In the genomic region with DNA sequence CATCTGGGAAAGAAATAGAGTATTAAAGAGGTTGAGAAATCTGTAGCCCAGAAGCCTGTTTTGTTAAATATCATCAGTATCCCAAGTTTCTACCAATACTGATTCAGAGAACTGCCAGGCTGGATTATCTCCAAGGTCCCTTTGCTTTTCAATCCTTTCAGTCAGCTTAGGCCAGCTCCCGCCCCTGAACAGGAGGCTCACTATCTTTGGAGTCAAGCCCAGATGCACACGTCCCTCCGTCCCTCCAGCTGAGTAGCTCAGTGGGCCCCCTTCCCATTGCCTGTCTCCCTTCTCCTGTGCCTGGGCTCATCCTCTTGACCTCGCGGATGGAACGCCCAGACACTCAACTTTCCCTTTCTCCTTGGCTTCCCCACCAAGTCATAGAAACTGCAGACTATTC, we compare ENCODE assay signal across 23 mouse cellular contexts. TPM values are rescaled to one million over a fixed set of nuclear protein-coding genes. Genes with fewer than 3 reads are reported as not detected.
DNase-seq lines count a peak whose midpoint lies in the region; ATAC-seq and TF ChIP-seq lines count a peak whose summit lies in the region.
"Had no signal": no experiment of that assay in that cellular context is flagged by ENCODE, and none has a peak within 500 bp of the region (broad histone marks: within the 10 kb centered on the region; RNA-seq: fewer than 3 reads in every experiment).

No protein-coding gene starts in this region.

- peak; percentile 41 to 43 for DNase-seq in cerebellum, postnatal 14 days
- no peak for DNase-seq in cerebellum, adult 8-10 months
- peak; percentile 63 for DNase-seq in hindbrain, postnatal 0 days (ENCODE audit: low spot score)
- peak; percentile 50 for DNase-seq in midbrain, postnatal 0 days (ENCODE audit: low spot score)
- DNase-seq in midbrain, embryonic 11.5 days (ENCODE audit: low spot score, missing footprints) = no peak
- DNase-seq: adrenal gland, postnatal 10 days; cerebellum, adult 11-12 months; cerebellum, adult 9-10 months; gastrocnemius, adult 2 months; gastrocnemius, postnatal 14 days; heart, adult 11 months; heart, postnatal 14 days; heart, postnatal 4 days; kidney, adult 11 months had no signal

- ATAC-seq in hindbrain, postnatal 0 days = no peak
- no peak for ATAC-seq in hindbrain, embryonic 12.5 days (ENCODE audit: low FRiP score)
- ATAC-seq in midbrain, postnatal 0 days (ENCODE audit: low FRiP score) = no peak
- no peak for ATAC-seq in midbrain, embryonic 11.5 days (ENCODE audit: low FRiP score)
- no peak for ATAC-seq in heart, embryonic 12.5 days (ENCODE audit: insufficient number of reproducible peaks, low FRiP score)
- ATAC-seq: activated CD4-positive, CD25-positive, alpha-beta regulatory T cell, adult 4 months; CD4-positive, CD25-positive, alpha-beta regulatory T cell, adult 4 months had no signal

- H3K4me3 ChIP-seq in hindbrain, postnatal 0 days (ENCODE audit: low read length) = no peak overlapping the region
- no peak overlapping the region for H3K4me3 ChIP-seq in hindbrain, embryonic 12.5 days
- no peak overlapping the region for H3K4me3 ChIP-seq in midbrain, postnatal 0 days (ENCODE audit: low read depth, low read length)
- H3K4me3 ChIP-seq in midbrain, embryonic 11.5 days (ENCODE audit: low read depth, low read length) = no peak overlapping the region
- H3K4me3 ChIP-seq in heart, embryonic 12.5 days = no peak overlapping the region
- H3K4me3 ChIP-seq: forebrain, embryonic 10.5 days; forebrain, embryonic 15.5 days; gastrocnemius, adult 2 months; heart, embryonic 13.5 days; hindbrain, embryonic 15.5 days; intestine, embryonic 15.5 days had no signal

- H3K27me3 ChIP-seq in hindbrain, postnatal 0 days (ENCODE audit: insufficient read depth, low read length) = no peaks in the 10 kb centered on the region
- peaks cover 5% of the 10 kb centered on the region for H3K27me3 ChIP-seq in hindbrain, embryonic 12.5 days
- H3K27me3 ChIP-seq in midbrain, postnatal 0 days (ENCODE audit: insufficient read depth, low read length) = no peaks in the 10 kb centered on the region
- no peaks in the 10 kb centered on the region for H3K27me3 ChIP-seq in midbrain, embryonic 11.5 days (ENCODE audit: control insufficient read depth, insufficient read depth, low read length)
- H3K27me3 ChIP-seq in heart, embryonic 12.5 days (replicated peaks) = peaks cover 18% of the 10 kb centered on the region; the same call in 1 of the 2 replicates
- H3K27me3 ChIP-seq: forebrain, embryonic 15.5 days; hindbrain, embryonic 15.5 days; intestine, embryonic 15.5 days had no signal

- peaks cover 4% of the 10 kb centered on the region; the same call in 1 of the 2 replicates for H3K4me1 ChIP-seq in hindbrain, postnatal 0 days (ENCODE audit: insufficient read depth, low read length)
- H3K4me1 ChIP-seq in hindbrain, embryonic 12.5 days = no peaks in the 10 kb centered on the region
- H3K4me1 ChIP-seq in midbrain, postnatal 0 days (ENCODE audit: insufficient read depth, low read length) = peaks cover 3% of the 10 kb centered on the region; the same call in 1 of the 2 replicates
- H3K4me1 ChIP-seq in midbrain, embryonic 11.5 days (ENCODE audit: control insufficient read depth, insufficient read depth, low read length) = no peaks in the 10 kb centered on the region
- no peaks in the 10 kb centered on the region for H3K4me1 ChIP-seq in heart, embryonic 12.5 days (replicated peaks)

- no peak overlapping the region for H3K4me2 ChIP-seq in hindbrain, postnatal 0 days (ENCODE audit: low read depth, low read length)
- H3K4me2 ChIP-seq in hindbrain, embryonic 12.5 days (replicated peaks) = no peak overlapping the region
- no peak overlapping the region for H3K4me2 ChIP-seq in midbrain, postnatal 0 days (ENCODE audit: low read depth, low read length, poor library complexity, severe bottlenecking)
- no peak overlapping the region for H3K4me2 ChIP-seq in midbrain, embryonic 11.5 days
- H3K4me2 ChIP-seq in heart, embryonic 12.5 days = no peak overlapping the region
- H3K4me2 ChIP-seq: forebrain, embryonic 15.5 days; heart, embryonic 13.5 days; hindbrain, embryonic 15.5 days; intestine, embryonic 15.5 days had no signal

- TF ChIP-seq CTCF in hindbrain, postnatal 0 days (IDR thresholded peaks at IDR 0.05; ENCODE audit: low read depth) = no peak
- no peak for TF ChIP-seq CTCF in midbrain, postnatal 0 days (IDR thresholded peaks at IDR 0.05)

- H3K27ac ChIP-seq in hindbrain, postnatal 0 days = no peak overlapping the region
- H3K27ac ChIP-seq in hindbrain, embryonic 12.5 days = no peak overlapping the region
- H3K27ac ChIP-seq in midbrain, postnatal 0 days (ENCODE audit: low read depth, low read length) = no peak overlapping the region
- no peak overlapping the region for H3K27ac ChIP-seq in midbrain, embryonic 11.5 days (ENCODE audit: low read depth, low read length)
- no peak overlapping the region for H3K27ac ChIP-seq in heart, embryonic 12.5 days (ENCODE audit: poor library complexity, severe bottlenecking)
- H3K27ac ChIP-seq: forebrain, embryonic 10.5 days; forebrain, embryonic 15.5 days; gastrocnemius, adult 2 months; heart, embryonic 13.5 days; hindbrain, embryonic 15.5 days; intestine, embryonic 15.5 days had no signal

- H3K9ac ChIP-seq in hindbrain, postnatal 0 days (replicated peaks; ENCODE audit: low read length) = no peak overlapping the region
- no peak overlapping the region for H3K9ac ChIP-seq in hindbrain, embryonic 12.5 days
- no peak overlapping the region for H3K9ac ChIP-seq in midbrain, postnatal 0 days (replicated peaks; ENCODE audit: low read length, poor library complexity, severe bottlenecking)
- no peak overlapping the region for H3K9ac ChIP-seq in midbrain, embryonic 11.5 days (ENCODE audit: low read length)
- H3K9ac ChIP-seq in heart, embryonic 12.5 days = no peak overlapping the region
- H3K9ac ChIP-seq: forebrain, embryonic 15.5 days; heart, embryonic 13.5 days; hindbrain, embryonic 15.5 days; intestine, embryonic 15.5 days had no signal

- H3K9me3 ChIP-seq in hindbrain, postnatal 0 days (ENCODE audit: low read length) = no peaks in the 10 kb centered on the region
- H3K9me3 ChIP-seq in hindbrain, embryonic 12.5 days (replicated peaks) = no peaks in the 10 kb centered on the region
- H3K9me3 ChIP-seq in midbrain, postnatal 0 days (ENCODE audit: low read length) = no peaks in the 10 kb centered on the region
- no peaks in the 10 kb centered on the region for H3K9me3 ChIP-seq in midbrain, embryonic 11.5 days (ENCODE audit: control insufficient read depth, low read length)
- H3K9me3 ChIP-seq in heart, embryonic 12.5 days (replicated peaks) = no peaks in the 10 kb centered on the region
- H3K9me3 ChIP-seq: forebrain, embryonic 10.5 days; forebrain, embryonic 15.5 days; heart, embryonic 13.5 days; hindbrain, embryonic 15.5 days; intestine, embryonic 15.5 days had no signal

- WGBS in hindbrain, postnatal 0 days = 37% methylated on average over 6 of the region's 6 CpGs
- 67% methylated on average over 6 of the region's 6 CpGs for WGBS in hindbrain, embryonic 12.5 days
- 49% methylated on average over 6 of the region's 6 CpGs for WGBS in midbrain, postnatal 0 days
- 44% methylated on average over 6 of the region's 6 CpGs for WGBS in midbrain, embryonic 11.5 days
- 52% methylated on average over 6 of the region's 6 CpGs for WGBS in heart, embryonic 12.5 days

- H3K36me3 ChIP-seq in hindbrain, postnatal 0 days (ENCODE audit: insufficient read depth, low read length) = no peaks in the 10 kb centered on the region
- H3K36me3 ChIP-seq in hindbrain, embryonic 12.5 days = no peaks in the 10 kb centered on the region
- H3K36me3 ChIP-seq in midbrain, postnatal 0 days (ENCODE audit: insufficient read depth, low read length) = no peaks in the 10 kb centered on the region
- H3K36me3 ChIP-seq in midbrain, embryonic 11.5 days (ENCODE audit: control insufficient read depth, insufficient read depth, low read length) = no peaks in the 10 kb centered on the region
- H3K36me3 ChIP-seq in heart, embryonic 12.5 days = no peaks in the 10 kb centered on the region
- H3K36me3 ChIP-seq: forebrain, embryonic 10.5 days; forebrain, embryonic 15.5 days; heart, embryonic 13.5 days; hindbrain, embryonic 15.5 days; intestine, embryonic 15.5 days had no signal

RNA-seq across cellular contexts. Expression of a gene that starts 35.5 kb away (rescaled TPM):
- total RNA-seq in hindbrain, postnatal 0 days (2014; rRNA removed) = 0.11 and 0.26 TPM in 2 replicates
- 0.08 and 0.20 TPM in 2 replicates for polyA plus RNA-seq in hindbrain, postnatal 0 days (2015; fragmentation: Nextera tagmentation; extraction: Ambion mirVana)
- 0.55 and 0.66 TPM in 2 replicates for polyA plus RNA-seq in hindbrain, embryonic 12.5 days (2016; fragmentation: Nextera tagmentation; extraction: Ambion mirVana)
- 0.11 TPM in 1 of 2 replicates, not detected in the other for total RNA-seq in midbrain, postnatal 0 days (2014; rRNA removed)
- polyA plus RNA-seq in midbrain, postnatal 0 days (2015; fragmentation: Nextera tagmentation; extraction: Ambion mirVana) = 0.07 and 0.20 TPM in 2 replicates
- 0.18 and 0.39 TPM in 2 replicates for polyA plus RNA-seq in midbrain, embryonic 11.5 days (2014; fragmentation: Nextera tagmentation; extraction: Ambion mirVana)
- polyA plus RNA-seq in heart, embryonic 12.5 days (2016; fragmentation: Nextera tagmentation; extraction: Ambion mirVana) = 4.6 and 4.7 TPM in 2 replicates

Comparison
In these comparisons a context has a peak if more than half of its experiments do, and no peak if none do; other contexts are left out.
1. DNase-seq: peak in cerebellum, postnatal 14 days (2 of 2), hindbrain, postnatal 0 days (single experiment) and midbrain, postnatal 0 days (single experiment); none in cerebellum, adult 8-10 months (single experiment) and midbrain, embryonic 11.5 days (single experiment).